Mouse (Mus musculus): ENCODE measurements around the gene Itga4.

GRCm38 (mm10) chr2:79352100-79352802, 97.0 kb downstream of the Itga4 start:
- no peak for TF ChIP-seq POLR2A (IDR thresholded peaks at IDR 0.05; ENCODE audit: borderline replicate concordance, extremely low read depth, low read depth, low read length)
- TF ChIP-seq CTCF (IDR thresholded peaks at IDR 0.05; ENCODE audit: insufficient read depth, low read length), result no peak

Data from lung, adult 2 months (tissue).